Mouse (Mus musculus): ENCODE results near the gene Olfr906.

DNA sequence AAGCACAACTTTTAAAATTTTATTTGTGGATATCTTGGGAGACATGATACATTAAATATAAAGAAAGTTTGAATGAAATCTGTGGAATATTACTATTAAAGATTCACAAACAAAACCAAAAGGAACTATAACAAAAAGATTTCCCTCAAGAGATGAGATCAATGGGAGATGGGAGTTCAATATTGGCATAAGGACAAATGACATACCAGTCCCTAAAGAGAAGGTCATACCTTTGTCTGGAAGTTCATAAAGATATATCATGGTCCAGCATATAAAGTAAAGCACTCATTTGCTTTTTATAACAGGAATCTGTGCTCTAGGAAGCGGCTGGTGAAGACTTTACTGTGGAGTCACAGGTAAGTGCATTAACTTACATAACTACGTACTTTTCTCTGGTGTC is 50.7 kb downstream of the Olfr906 start, which contains the start of gene Olfr910:
- TF ChIP-seq MAX (IDR thresholded peaks at IDR 0.05; ENCODE audit: low read depth) (no peak), TCF12 (IDR thresholded peaks at IDR 0.05; ENCODE audit: insufficient read depth, poor library complexity, severe bottlenecking) (no peak), CEBPB (IDR thresholded peaks at IDR 0.05; ENCODE audit: insufficient read depth, poor library complexity, severe bottlenecking) (no peak), POLR2A (IDR thresholded peaks at IDR 0.05; ENCODE audit: insufficient read length, low read depth) (no peak), MYOD1 (IDR thresholded peaks at IDR 0.05; ENCODE audit: control insufficient read depth in 1 of 3, insufficient read length in 2 of 3, low read depth in 2 of 3) (no peak), POLR2AphosphoS2 (IDR thresholded peaks at IDR 0.05; ENCODE audit: insufficient read length, low read depth) (no peak), REST (IDR thresholded peaks at IDR 0.05; ENCODE audit: insufficient read depth, insufficient read length) (no peak)

Data from myocyte (in vitro differentiated cells).